Mouse (Mus musculus) bone marrow, adult 2 months (tissue): ENCODE results near the gene Pcsk2.

Experiments used
- CTCF ChIP-seq: fragments of 200-500 bp; IDR thresholded peaks from 2 replicates; pipeline ENCODE4 v1.5.1; 2011; ENCODE audit warnings: low read length, control low read depth; ENCODE audit not compliant: control insufficient read depth, insufficient read depth
- POLR2A ChIP-seq: fragments of 200-500 bp; IDR thresholded peaks from 2 replicates; pipeline ENCODE4 v1.6.1; 2011; ENCODE audit warnings: low read depth, mild to moderate bottlenecking, control low read depth, low read length, borderline replicate concordance; ENCODE audit not compliant: control insufficient read depth

- TF ChIP-seq CTCF (no peak), POLR2A (no peak)
These were observed 155.2 kb downstream of the Pcsk2 start for GRCm38 (mm10) chr2:143701141-143701540.
